Mouse (Mus musculus): ENCODE data around the gene Fbxo24. TPM values are rescaled to one million over a fixed set of nuclear protein-coding genes. Genes with fewer than 3 reads are reported as not detected.

Gene Fbxo24
- polyA plus RNA-seq, 1 experiment from 2014 or later: 0.19 TPM

- H3K4me2 ChIP-seq (ENCODE audit: low read depth, low read length): no peak overlapping the region
- H3K4me3 ChIP-seq (ENCODE audit: low read depth, low read length): no peak overlapping the region
- no peaks in the 10 kb centered on the region for H3K36me3 ChIP-seq (ENCODE audit: control insufficient read depth, insufficient read depth, low read length)
- WGBS: 31% methylated on average over 8 of the region's 8 CpGs
- H3K27ac ChIP-seq (ENCODE audit: low read depth, low read length): no peak overlapping the region
- H3K9ac ChIP-seq (replicated peaks; ENCODE audit: low read depth, low read length): no peak overlapping the region
- no peak for ATAC-seq (ENCODE audit: low read depth)
- no peaks in the 10 kb centered on the region for H3K9me3 ChIP-seq (ENCODE audit: control insufficient read depth, low read length)
- peaks cover 3% of the 10 kb centered on the region; the same call in 1 of the 2 replicates for H3K4me1 ChIP-seq (ENCODE audit: control insufficient read depth, insufficient read depth, low read length)
- H3K27me3 ChIP-seq (ENCODE audit: control insufficient read depth, insufficient read depth, low read length): peaks cover 2% of the 10 kb centered on the region; the same call in 1 of the 2 replicates
Observed at GRCm38 (mm10) chr5:137584976-137585375, 43.8 kb downstream of the Fbxo24 start.

GRCm38 (mm10) chr5:137583670-137584169 lies 45.1 kb downstream of the Fbxo24 start:
- Histone ChIP-seq H3K4me1 (ENCODE audit: control insufficient read depth, insufficient read depth, low read length) (peaks cover 3% of the 10 kb centered on the region; the same call in 1 of the 2 replicates), H3K4me3 (ENCODE audit: low read depth, low read length) (peak overlapping the region; percentile 34), H3K36me3 (ENCODE audit: control insufficient read depth, insufficient read depth, low read length) (no peaks in the 10 kb centered on the region), H3K4me2 (ENCODE audit: low read depth, low read length) (peak overlapping the region; percentile 57), H3K9me3 (ENCODE audit: control insufficient read depth, low read length) (no peaks in the 10 kb centered on the region), H3K27me3 (ENCODE audit: control insufficient read depth, insufficient read depth, low read length) (peaks cover 2% of the 10 kb centered on the region; the same call in 1 of the 2 replicates), H3K9ac (replicated peaks; ENCODE audit: low read depth, low read length) (peak overlapping the region; percentile 54), H3K27ac (ENCODE audit: low read depth, low read length) (peak overlapping the region; percentile 49)
- ATAC-seq (ENCODE audit: low read depth): peak; percentile 84
- 17% methylated on average over 27 of the region's 27 CpGs for WGBS

GRCm38 (mm10) chr5:137582702-137583101 lies 46.1 kb downstream of the Fbxo24 start:
- 39% methylated on average over 8 of the region's 8 CpGs for WGBS
- Histone ChIP-seq H3K27ac (ENCODE audit: low read depth, low read length) (no peak overlapping the region), H3K27me3 (ENCODE audit: control insufficient read depth, insufficient read depth, low read length) (peaks cover 2% of the 10 kb centered on the region; the same call in 1 of the 2 replicates), H3K4me2 (ENCODE audit: low read depth, low read length) (peak overlapping the region; percentile 57; the same call in 1 of the 2 replicates), H3K4me3 (ENCODE audit: low read depth, low read length) (no peak overlapping the region), H3K4me1 (ENCODE audit: control insufficient read depth, insufficient read depth, low read length) (peaks cover 3% of the 10 kb centered on the region; the same call in 1 of the 2 replicates), H3K9ac (replicated peaks; ENCODE audit: low read depth, low read length) (peak overlapping the region; percentile 54), H3K36me3 (ENCODE audit: control insufficient read depth, insufficient read depth, low read length) (no peaks in the 10 kb centered on the region), H3K9me3 (ENCODE audit: control insufficient read depth, low read length) (no peaks in the 10 kb centered on the region)
- 0 out of 2 replicates have a peak, but pooled peaks have one; percentile 5 for ATAC-seq (ENCODE audit: low read depth)

GRCm38 (mm10) chr5:137580246-137580645 lies 48.6 kb downstream of the Fbxo24 start:
- WGBS: 82% methylated on average over 6 of the region's 6 CpGs
- ATAC-seq (ENCODE audit: low read depth): no peak
- Histone ChIP-seq H3K27me3 (ENCODE audit: control insufficient read depth, insufficient read depth, low read length) (peaks cover 2% of the 10 kb centered on the region; the same call in 1 of the 2 replicates), H3K36me3 (ENCODE audit: control insufficient read depth, insufficient read depth, low read length) (no peaks in the 10 kb centered on the region), H3K9ac (replicated peaks; ENCODE audit: low read depth, low read length) (no peak overlapping the region), H3K9me3 (ENCODE audit: control insufficient read depth, low read length) (no peaks in the 10 kb centered on the region), H3K4me3 (ENCODE audit: low read depth, low read length) (no peak overlapping the region), H3K27ac (ENCODE audit: low read depth, low read length) (no peak overlapping the region), H3K4me2 (ENCODE audit: low read depth, low read length) (no peak overlapping the region), H3K4me1 (ENCODE audit: control insufficient read depth, insufficient read depth, low read length) (peaks cover 3% of the 10 kb centered on the region; the same call in 1 of the 2 replicates)

GRCm38 (mm10) chr5:137574470-137574901 lies 54.3 kb downstream of the Fbxo24 start:
- Histone ChIP-seq H3K27ac (ENCODE audit: low read depth, low read length) (no peak overlapping the region), H3K9me3 (ENCODE audit: control insufficient read depth, low read length) (no peaks in the 10 kb centered on the region), H3K4me3 (ENCODE audit: low read depth, low read length) (peak overlapping the region; percentile 16; the same call in 1 of the 2 replicates), H3K9ac (replicated peaks; ENCODE audit: low read depth, low read length) (peak overlapping the region; percentile 25; the same call in 1 of the 2 replicates), H3K4me2 (ENCODE audit: low read depth, low read length) (peak overlapping the region; percentile 38), H3K27me3 (ENCODE audit: control insufficient read depth, insufficient read depth, low read length) (no peaks in the 10 kb centered on the region), H3K36me3 (ENCODE audit: control insufficient read depth, insufficient read depth, low read length) (no peaks in the 10 kb centered on the region), H3K4me1 (ENCODE audit: control insufficient read depth, insufficient read depth, low read length) (no peaks in the 10 kb centered on the region)
- WGBS: 7% methylated on average over 27 of the region's 27 CpGs
- peak; percentile 31; the same call in 1 of the 2 replicates for ATAC-seq (ENCODE audit: low read depth)

GRCm38 (mm10) chr5:137570691-137571586 lies 57.9 kb downstream of the Fbxo24 start:
- WGBS: 81% methylated on average over 17 of the region's 17 CpGs
- no peak for ATAC-seq (ENCODE audit: low read depth)
- no peak overlapping the region for H3K27ac ChIP-seq (ENCODE audit: low read depth, low read length)

GRCm38 (mm10) chr5:137570181-137570580 lies 58.6 kb downstream of the Fbxo24 start:
- Histone ChIP-seq H3K9ac (replicated peaks; ENCODE audit: low read depth, low read length) (no peak overlapping the region), H3K36me3 (ENCODE audit: control insufficient read depth, insufficient read depth, low read length) (peaks cover 4% of the 10 kb centered on the region; the same call in 1 of the 2 replicates), H3K27ac (ENCODE audit: low read depth, low read length) (no peak overlapping the region), H3K27me3 (ENCODE audit: control insufficient read depth, insufficient read depth, low read length) (no peaks in the 10 kb centered on the region), H3K4me2 (ENCODE audit: low read depth, low read length) (no peak overlapping the region), H3K4me1 (ENCODE audit: control insufficient read depth, insufficient read depth, low read length) (no peaks in the 10 kb centered on the region), H3K4me3 (ENCODE audit: low read depth, low read length) (no peak overlapping the region), H3K9me3 (ENCODE audit: control insufficient read depth, low read length) (no peaks in the 10 kb centered on the region)
- no peak for ATAC-seq (ENCODE audit: low read depth)
- WGBS: 59% methylated on average over 7 of the region's 7 CpGs

More at GRCm38 (mm10) chr5:137570691-137571586, 57.9 kb downstream of the Fbxo24 start:
- no peaks in the 10 kb centered on the region for H3K4me1 ChIP-seq (ENCODE audit: control insufficient read depth, insufficient read depth, low read length)
- no peak overlapping the region for H3K9ac ChIP-seq (replicated peaks; ENCODE audit: low read depth, low read length)
- H3K9me3 ChIP-seq (ENCODE audit: control insufficient read depth, low read length): no peaks in the 10 kb centered on the region
- no peak overlapping the region for H3K4me2 ChIP-seq (ENCODE audit: low read depth, low read length)
- no peak overlapping the region for H3K4me3 ChIP-seq (ENCODE audit: low read depth, low read length)
- H3K36me3 ChIP-seq (ENCODE audit: control insufficient read depth, insufficient read depth, low read length): peaks cover 4% of the 10 kb centered on the region; the same call in 1 of the 2 replicates
- no peaks in the 10 kb centered on the region for H3K27me3 ChIP-seq (ENCODE audit: control insufficient read depth, insufficient read depth, low read length)

GRCm38 (mm10) chr5:137569665-137570064 lies 59.1 kb downstream of the Fbxo24 start, which contains the start of gene Tfr2:
Gene Tfr2, plus strand, starts transcription at chr5:137569840.
- no peak within 1 kb of the TSS for H3K4me3 ChIP-seq (ENCODE audit: low read depth, low read length)
- WGBS: 41% methylated on average over 9 of the region's 9 CpGs
- H3K9me3 ChIP-seq (ENCODE audit: control insufficient read depth, low read length): no peaks in the 10 kb centered on the region
- no peaks in the 10 kb centered on the region for H3K4me1 ChIP-seq (ENCODE audit: control insufficient read depth, insufficient read depth, low read length)
- H3K27me3 ChIP-seq (ENCODE audit: control insufficient read depth, insufficient read depth, low read length): no peaks in the 10 kb centered on the region
- no peak within 1 kb of the TSS for H3K4me2 ChIP-seq (ENCODE audit: low read depth, low read length)
- no peak within 1 kb of the TSS for H3K9ac ChIP-seq (replicated peaks; ENCODE audit: low read depth, low read length)
- peaks cover 4% of the 10 kb centered on the region; the same call in 1 of the 2 replicates for H3K36me3 ChIP-seq (ENCODE audit: control insufficient read depth, insufficient read depth, low read length)
- H3K27ac ChIP-seq (ENCODE audit: low read depth, low read length): no peak within 1 kb of the TSS
- no peak for ATAC-seq (ENCODE audit: low read depth)

Measured in neural tube, embryonic 14.5 days (tissue).